Mouse (Mus musculus): ENCODE results near the gene Trpc4ap.

GRCm38 (mm10) chr2:155726302-155726701, 34.1 kb upstream of the Trpc4ap start:
- no peak for TF ChIP-seq CTCF (IDR thresholded peaks at IDR 0.05; ENCODE audit: borderline replicate concordance, insufficient read depth, low read length)
- no peak for TF ChIP-seq POLR2A (IDR thresholded peaks at IDR 0.05; ENCODE audit: low read depth, low read length)
